Mouse (Mus musculus) spleen, postnatal 14 days (tissue): ENCODE results near the gene Usp16.
"Not testable (repeated sequence)": the region's sequence is repeated elsewhere in the genome, so short reads cannot be mapped to it uniquely, and the experiment has no call there.

Experiments used
- DNase-seq, 2 experiments: peaks; one replicate each; pipeline ENCODE4 v3.0.0; 2021 to 2022; ENCODE audit warnings: low spot score in 2 of 2

Gene Usp16

GRCm38 (mm10) chr16:87486739-87487138, 32.2 kb downstream of the Usp16 start:
- DNase-seq: no peak

GRCm38 (mm10) chr16:87488605-87489004, 34.1 kb downstream of the Usp16 start:
- DNase-seq: no peak

- DNase-seq: not testable (repeated sequence)
These were observed 37.8 kb downstream of the Usp16 start for GRCm38 (mm10) chr16:87492191-87492792.

- DNase-seq: no peak
These were observed 40.6 kb downstream of the Usp16 start for GRCm38 (mm10) chr16:87494955-87495655.

GRCm38 (mm10) chr16:87495716-87496447, 41.4 kb downstream of the Usp16 start, which contains the start of gene Cct8:
Cct8 (minus strand) TSS chr16:87495873.
- DNase-seq: peak; percentile 91 to 95

- no peak for DNase-seq
These were observed 42.2 kb downstream of the Usp16 start for GRCm38 (mm10) chr16:87496728-87497127.

- no peak for DNase-seq
These were observed 42.7 kb downstream of the Usp16 start for GRCm38 (mm10) chr16:87497171-87497570.

- DNase-seq: no peak
These were observed 45.1 kb downstream of the Usp16 start for GRCm38 (mm10) chr16:87499556-87499955.

- no peak for DNase-seq
These were observed 47.0 kb downstream of the Usp16 start for GRCm38 (mm10) chr16:87501304-87502078.

GRCm38 (mm10) chr16:87511706-87512105, 57.2 kb downstream of the Usp16 start:
- DNase-seq: no peak

GRCm38 (mm10) chr16:87512331-87512730, 57.8 kb downstream of the Usp16 start:
- no peak for DNase-seq

GRCm38 (mm10) chr16:87524228-87524627, 69.7 kb downstream of the Usp16 start:
- DNase-seq: no peak

GRCm38 (mm10) chr16:87527553-87528249, 73.2 kb downstream of the Usp16 start:
- DNase-seq: no peak

GRCm38 (mm10) chr16:87528755-87529154, 74.3 kb downstream of the Usp16 start:
- no peak for DNase-seq
